Mouse (Mus musculus) hindbrain, embryonic 10.5 days (tissue): ENCODE measurements at regions not wholly inside any gene's neighbourhood (a gene's known extent, or its start where the extent isn't known, plus 50 kb on each side); places are given as distances from the start of the nearest gene placed in this dataset.

Experiments used
- DNase-seq: peaks from one replicate; pipeline ENCODE4 v3.0.0-alpha.2; 2017; ENCODE audit warnings: low spot score
- H3K27ac ChIP-seq: fragments of 300-500 bp; sonication (generic); 2 replicates; pipeline ENCODE4 v1.5.1; 2016; ENCODE audit warnings: mild to moderate bottlenecking, moderate library complexity
- H3K27me3 ChIP-seq: fragments of 300-500 bp; sonication (generic); 2 replicates; pipeline ENCODE4 v1.6.1; 2016; ENCODE audit warnings: mild to moderate bottlenecking; ENCODE audit not compliant: poor library complexity, insufficient read depth, severe bottlenecking
- H3K36me3 ChIP-seq: fragments of 300-500 bp; sonication (generic); 2 replicates; pipeline ENCODE4 v1.6.1; 2016; ENCODE audit warnings: mild to moderate bottlenecking, moderate library complexity
- H3K4me1 ChIP-seq: fragments of 300-500 bp; sonication (generic); replicated peaks from 2 replicates; pipeline ENCODE4 v1.6.1; 2016; ENCODE audit warnings: mild to moderate bottlenecking
- H3K4me3 ChIP-seq: fragments of 300-500 bp; sonication (generic); 2 replicates; pipeline ENCODE4 v1.5.1; 2016; ENCODE audit warnings: mild to moderate bottlenecking, moderate library complexity
- H3K9me3 ChIP-seq: fragments of 300-500 bp; sonication (generic); 2 replicates; pipeline ENCODE4 v1.6.1; 2016; ENCODE audit warnings: mild to moderate bottlenecking, moderate library complexity
- WGBS: fragments of 180-500 bp; shearing (Covaris S2); methylation state at CpG from one replicate; pipeline ENCODE4 v1.1.7; 2016; 5-methylcytosine and 5-hydroxymethylcytosine counted together

GRCm38 (mm10) chr2:30525295-30525694 is 51.3 kb upstream of the Ier5l start:
- Histone ChIP-seq H3K27ac (peak overlapping the region; percentile 2; the same call in 1 of the 2 replicates), H3K4me3 (no peak overlapping the region), H3K4me1 (peaks cover 25% of the 10 kb centered on the region), H3K27me3 (no peaks in the 10 kb centered on the region), H3K36me3 (no peaks in the 10 kb centered on the region), H3K9me3 (no peaks in the 10 kb centered on the region)
- no peak for DNase-seq
- WGBS, result 39% methylated on average over 9 of the region's 9 CpGs

DNA sequence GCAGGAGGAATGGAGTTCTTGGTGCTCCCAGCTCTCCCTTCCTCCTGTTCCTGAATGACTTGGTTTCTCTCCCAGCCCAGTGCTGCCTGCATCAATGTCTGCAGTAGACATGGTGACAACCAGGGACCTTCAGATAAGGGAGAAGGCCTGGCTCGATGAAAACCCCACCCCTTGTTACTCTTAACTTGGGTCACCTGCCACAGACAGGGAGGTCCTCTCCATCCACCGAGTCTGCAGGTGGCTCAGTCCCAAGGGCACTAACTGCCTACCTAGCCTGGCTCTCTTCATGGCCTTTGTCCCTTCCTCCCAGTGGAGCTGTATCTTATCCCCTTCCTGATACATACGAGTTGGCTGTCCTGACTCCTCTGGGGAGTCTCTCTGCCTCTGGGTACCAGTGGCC is 51.8 kb upstream of the Ier5l start:
- H3K4me3 ChIP-seq, result no peak overlapping the region
- no peaks in the 10 kb centered on the region for H3K9me3 ChIP-seq
- peaks cover 25% of the 10 kb centered on the region for H3K4me1 ChIP-seq
- DNase-seq, result no peak
- peak overlapping the region; percentile 2; the same call in 1 of the 2 replicates for H3K27ac ChIP-seq
- WGBS, result 62% methylated on average over 3 of the region's 3 CpGs
- no peaks in the 10 kb centered on the region for H3K36me3 ChIP-seq
- H3K27me3 ChIP-seq, result no peaks in the 10 kb centered on the region

DNA sequence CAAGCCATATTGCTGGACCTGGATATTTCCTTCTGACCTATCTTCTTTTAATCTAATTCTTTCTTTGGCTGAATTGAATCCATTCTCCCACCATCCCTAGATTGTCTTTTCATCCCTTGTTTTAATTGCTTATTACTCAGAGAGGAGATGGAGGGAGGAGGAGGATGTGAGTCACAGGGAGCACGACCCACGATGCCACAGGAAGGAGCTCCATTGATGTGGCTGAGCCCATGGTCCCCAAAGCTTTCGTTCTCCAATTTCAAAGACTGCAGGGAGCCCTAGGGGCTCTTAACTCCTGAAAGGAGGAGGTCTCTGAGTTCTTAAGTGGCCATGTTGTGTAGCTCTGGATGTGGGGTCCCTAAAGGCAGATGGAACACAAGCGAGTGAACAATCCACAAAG is 53.5 kb upstream of the Ier5l start:
- Histone ChIP-seq H3K27ac (no peak overlapping the region), H3K4me1 (peaks cover 25% of the 10 kb centered on the region), H3K27me3 (no peaks in the 10 kb centered on the region), H3K36me3 (no peaks in the 10 kb centered on the region), H3K9me3 (no peaks in the 10 kb centered on the region; the same call in 1 of the 2 replicates), H3K4me3 (no peak overlapping the region)
- 36% methylated on average over 4 of the region's 4 CpGs for WGBS
- no peak for DNase-seq

GRCm38 (mm10) chr2:30532948-30533347 is 58.9 kb upstream of the Ier5l start:
- peaks cover 13% of the 10 kb centered on the region for H3K4me1 ChIP-seq
- no peak overlapping the region for H3K4me3 ChIP-seq
- H3K9me3 ChIP-seq, result peaks cover 6% of the 10 kb centered on the region; the same call in 1 of the 2 replicates
- H3K36me3 ChIP-seq, result no peaks in the 10 kb centered on the region
- no peak for DNase-seq
- H3K27me3 ChIP-seq, result no peaks in the 10 kb centered on the region
- no peak overlapping the region for H3K27ac ChIP-seq

- H3K9me3 ChIP-seq, result peaks cover 6% of the 10 kb centered on the region; the same call in 1 of the 2 replicates
- H3K4me1 ChIP-seq, result peaks cover 13% of the 10 kb centered on the region
- 94% methylated on average over 6 of the region's 6 CpGs for WGBS
- no peaks in the 10 kb centered on the region for H3K27me3 ChIP-seq
- H3K27ac ChIP-seq, result no peak overlapping the region
- no peak for DNase-seq
- no peak overlapping the region for H3K4me3 ChIP-seq
- H3K36me3 ChIP-seq, result no peaks in the 10 kb centered on the region
Measured at GRCm38 (mm10) chr2:30533367-30533766, 59.3 kb upstream of the Ier5l start.

- H3K9me3 ChIP-seq, result peaks cover 6% of the 10 kb centered on the region; the same call in 1 of the 2 replicates
- H3K36me3 ChIP-seq, result no peaks in the 10 kb centered on the region
- H3K4me3 ChIP-seq, result no peak overlapping the region
- H3K4me1 ChIP-seq, result peaks cover 15% of the 10 kb centered on the region
- WGBS, result 60% methylated on average over 10 of the region's 10 CpGs
- peak overlapping the region; percentile 50; the same call in 1 of the 2 replicates for H3K27ac ChIP-seq
- no peaks in the 10 kb centered on the region for H3K27me3 ChIP-seq
- no peak for DNase-seq
Measured at GRCm38 (mm10) chr2:30534485-30534884, 60.4 kb upstream of the Cstad start.

DNA sequence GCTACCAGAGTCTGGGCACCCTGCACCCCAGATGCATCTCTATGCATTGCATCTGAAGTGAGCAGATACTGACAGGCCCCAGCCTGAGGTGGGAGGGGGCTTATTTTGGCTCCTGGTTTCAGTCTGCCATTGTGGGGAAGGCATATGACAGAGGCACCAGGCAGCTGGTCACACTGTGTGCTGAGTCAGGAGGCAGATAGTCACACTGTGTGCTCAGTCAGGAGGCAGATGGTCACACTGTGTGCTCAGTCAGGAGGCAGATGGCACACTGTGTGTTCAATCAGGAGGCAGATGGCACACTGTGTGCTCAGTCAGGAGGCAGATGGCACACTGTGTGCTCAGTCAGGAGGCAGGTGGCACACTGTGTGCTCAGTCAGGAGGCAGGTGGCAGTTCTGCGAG is 55.5 kb upstream of the Cstad start:
- H3K9me3 ChIP-seq, result no peaks in the 10 kb centered on the region
- 95% methylated on average over 1 of the region's 1 CpGs for WGBS
- no peak overlapping the region for H3K4me3 ChIP-seq
- peaks cover 45% of the 10 kb centered on the region for H3K4me1 ChIP-seq
- no peak for DNase-seq
- H3K27me3 ChIP-seq, result peaks cover 3% of the 10 kb centered on the region; the same call in 1 of the 2 replicates
- 0 out of 2 replicates have a peak overlapping the region, but pooled peaks have one; percentile 14 for H3K27ac ChIP-seq
- H3K36me3 ChIP-seq, result no peaks in the 10 kb centered on the region

DNA sequence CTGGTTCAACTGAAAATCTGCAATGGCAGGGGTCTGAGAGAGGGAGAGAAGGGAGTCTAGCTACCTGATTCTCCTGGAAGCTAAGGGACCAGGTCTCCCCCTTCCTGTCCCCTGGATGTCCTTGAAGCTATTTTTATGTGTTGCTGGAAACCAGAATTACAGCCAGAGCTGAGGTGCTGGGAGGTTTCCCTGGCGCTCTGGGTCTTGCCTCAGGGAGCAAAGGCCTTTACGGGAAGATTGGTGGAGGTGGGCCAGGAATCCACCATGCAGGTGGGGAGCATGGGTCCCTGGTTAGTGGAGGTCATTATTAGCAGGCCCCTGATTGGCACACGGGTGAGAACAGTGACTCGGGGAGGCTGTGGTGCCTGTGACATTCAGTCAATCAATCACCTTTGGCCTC is 53.3 kb upstream of the Cstad start:
- Histone ChIP-seq H3K4me3 (no peak overlapping the region), H3K36me3 (no peaks in the 10 kb centered on the region), H3K27ac (peak overlapping the region; percentile 82), H3K9me3 (no peaks in the 10 kb centered on the region), H3K4me1 (peaks cover 57% of the 10 kb centered on the region), H3K27me3 (peaks cover 8% of the 10 kb centered on the region; the same call in 1 of the 2 replicates)
- 62% methylated on average over 4 of the region's 4 CpGs for WGBS
- DNase-seq, result no peak

DNA sequence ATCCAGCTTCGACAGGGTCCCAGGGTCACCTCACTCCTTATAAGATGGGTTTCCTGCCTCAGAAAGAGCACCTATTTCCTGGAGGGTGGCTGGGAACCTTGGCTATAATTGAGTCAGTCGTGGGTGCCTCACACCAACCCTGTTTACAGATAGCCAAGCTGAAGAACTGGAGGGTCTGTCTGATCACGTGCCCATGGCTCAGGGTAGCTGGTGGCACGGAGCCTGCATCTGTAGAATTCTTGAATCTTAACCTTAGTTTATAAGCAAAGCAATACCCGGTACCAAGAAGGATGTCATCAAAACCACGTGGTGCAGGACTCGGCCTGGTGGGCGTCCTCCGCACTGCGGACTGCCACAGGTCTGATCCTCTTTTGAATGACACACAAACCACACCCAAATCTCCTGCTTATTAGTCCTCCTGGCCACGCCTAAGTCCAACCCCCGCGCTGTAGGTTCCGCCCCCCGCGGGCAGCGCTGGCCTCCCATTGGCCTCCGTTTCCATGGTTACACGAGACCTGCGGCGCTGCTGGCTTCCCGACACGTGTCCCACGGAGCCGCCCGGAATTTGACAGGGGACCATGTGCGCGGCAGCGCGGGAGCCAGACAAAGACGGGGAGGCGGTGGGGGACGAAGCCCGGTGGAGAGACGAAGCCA is 49.9 kb upstream of the Cstad start:
- WGBS, result 3% methylated on average over 35 of the region's 35 CpGs
- DNase-seq, result peak; percentile 96
- H3K4me3 ChIP-seq, result peak overlapping the region; percentile 32
- 0 out of 2 replicates have a peak, but pooled peaks cover 3% of the 10 kb centered on the region for H3K9me3 ChIP-seq
- peaks cover 67% of the 10 kb centered on the region for H3K4me1 ChIP-seq
- no peaks in the 10 kb centered on the region for H3K36me3 ChIP-seq
- H3K27me3 ChIP-seq, result peaks cover 8% of the 10 kb centered on the region; the same call in 1 of the 2 replicates
- peak overlapping the region; percentile 86 for H3K27ac ChIP-seq
